Mouse (Mus musculus) liver, postnatal 0 days (tissue): ENCODE data around the gene Rlf. TPM values are rescaled to one million over a fixed set of nuclear protein-coding genes. Genes with fewer than 3 reads are reported as not detected.

Source experiments
- ATAC-seq: fragments of 200-750 bp; cut with Nextera tagmentation; 2 replicates; pipeline ENCODE4 v1.8.0; 2017; ENCODE audit warnings: mild to moderate bottlenecking, moderate library complexity
- DNase-seq: peaks from one replicate; pipeline ENCODE4 v3.0.0-alpha.2; 2016
- H3K27ac ChIP-seq: fragments of 300-500 bp; sonication (generic); 2 replicates; pipeline ENCODE4 v1.5.1; 2014; ENCODE audit warnings: antibody characterized with exemption, moderate library complexity, mild to moderate bottlenecking, low read depth
- H3K27me3 ChIP-seq: fragments of 300-500 bp; sonication (generic); 2 replicates; pipeline ENCODE4 v1.6.1; 2014; ENCODE audit warnings: low read length, control low read depth, mixed read lengths; ENCODE audit not compliant: insufficient read depth
- H3K36me3 ChIP-seq: fragments of 300-500 bp; sonication (generic); replicated peaks from 2 replicates; pipeline ENCODE4 v1.6.1; 2014; ENCODE audit warnings: mild to moderate bottlenecking, control low read depth, low read length, moderate library complexity, mixed read lengths; ENCODE audit not compliant: insufficient read depth
- H3K4me1 ChIP-seq: fragments of 300-500 bp; sonication (generic); 2 replicates; pipeline ENCODE4 v1.6.1; 2014; ENCODE audit warnings: antibody characterized with exemption, mild to moderate bottlenecking, control low read depth; ENCODE audit not compliant: insufficient read depth
- H3K4me2 ChIP-seq: fragments of 300-500 bp; sonication (generic); 2 replicates; pipeline ENCODE4 v1.6.1; 2014; ENCODE audit warnings: low read depth, mild to moderate bottlenecking, low read length, moderate library complexity, mixed read lengths
- H3K4me3 ChIP-seq: fragments of 300-500 bp; sonication (generic); 2 replicates; pipeline ENCODE4 v1.5.1; 2014; ENCODE audit warnings: low read depth, low read length
- H3K9ac ChIP-seq: fragments of 300-500 bp; sonication (generic); replicated peaks from 2 replicates; pipeline ENCODE4 v1.6.1; 2014; ENCODE audit warnings: mild to moderate bottlenecking, moderate library complexity
- H3K9me3 ChIP-seq: fragments of 300-500 bp; sonication (generic); 2 replicates; pipeline ENCODE4 v1.6.1; 2016; ENCODE audit warnings: mild to moderate bottlenecking, control low read depth, low read length, mixed read lengths
- CTCF ChIP-seq: sonication (generic); IDR thresholded peaks from 2 replicates; pipeline ENCODE4 v1.5.1; 2016; ENCODE audit warnings: antibody characterized with exemption, low read depth
- EP300 ChIP-seq: IDR thresholded peaks from 2 replicates; pipeline ENCODE4 v1.6.1; 2016; ENCODE audit warnings: antibody characterized with exemption, low read depth, mild to moderate bottlenecking
- WGBS: fragments of 180-500 bp; shearing (Covaris S2); extraction: QIAGEN DNeasy Blood & Tissue Kit; methylation state at CpG from one replicate; pipeline ENCODE4 v1.1.7; 2014; ENCODE audit not compliant: insufficient replicate concordance; 5-methylcytosine and 5-hydroxymethylcytosine counted together
- polyA plus RNA-seq: library from polyadenylated mRNA; unstranded; fragments of >200 nt; fragmentation: Nextera tagmentation; extraction: Ambion mirVana; gene quantifications from 2 replicates; pipeline ENCODE4 v1.2.1, GENCODE M21; 2015

Rlf gene
- polyA plus RNA-seq, 1 experiment from 2014 or later = 5.1 TPM

- Histone ChIP-seq H3K4me1 (peaks cover 23% of the 10 kb centered on the region), H3K9me3 (no peaks in the 10 kb centered on the region), H3K4me3 (peak overlapping the region; percentile 98), H3K4me2 (peak overlapping the region; percentile 62), H3K36me3 (no peaks in the 10 kb centered on the region), H3K27me3 (no peaks in the 10 kb centered on the region), H3K27ac (peak overlapping the region; percentile 82), H3K9ac (peak overlapping the region; percentile 96)
- DNase-seq = peak; percentile 78
- TF ChIP-seq CTCF (peak; percentile 42), EP300 (peak; percentile 89)
- WGBS = under 1% methylated on average over 34 of the region's 36 CpGs
- peak; percentile 88 for ATAC-seq
Observed at GRCm38 (mm10) chr4:121213936-121214792, 720 bp downstream of the Rlf start.

- TF ChIP-seq CTCF = no peak
- no peak for TF ChIP-seq EP300
- no peak overlapping the region for H3K4me2 ChIP-seq
- H3K9me3 ChIP-seq = no peaks in the 10 kb centered on the region
- H3K4me1 ChIP-seq = peaks cover 27% of the 10 kb centered on the region
- no peak overlapping the region for H3K4me3 ChIP-seq
- H3K36me3 ChIP-seq = no peaks in the 10 kb centered on the region
- ATAC-seq (no peak), DNase-seq (no peak)
- no peaks in the 10 kb centered on the region for H3K27me3 ChIP-seq
- no peak overlapping the region for H3K27ac ChIP-seq
- WGBS = 66% methylated on average over 4 of the region's 4 CpGs
- no peak overlapping the region for H3K9ac ChIP-seq
Observed at GRCm38 (mm10) chr4:121208911-121209310, 6.0 kb downstream of the Rlf start.

GRCm38 (mm10) chr4:121197856-121198255, 17.0 kb downstream of the Rlf start:
- 68% methylated on average over 4 of the region's 4 CpGs for WGBS
- H3K4me3 ChIP-seq = no peak overlapping the region
- DNase-seq (no peak), ATAC-seq (no peak)
- H3K4me2 ChIP-seq = no peak overlapping the region
- H3K36me3 ChIP-seq = no peaks in the 10 kb centered on the region
- TF ChIP-seq EP300 (no peak), CTCF (no peak)
- H3K27ac ChIP-seq = no peak overlapping the region
- no peaks in the 10 kb centered on the region for H3K9me3 ChIP-seq
- peaks cover 7% of the 10 kb centered on the region; the same call in 1 of the 2 replicates for H3K4me1 ChIP-seq
- no peaks in the 10 kb centered on the region for H3K27me3 ChIP-seq
- no peak overlapping the region for H3K9ac ChIP-seq

- no peaks in the 10 kb centered on the region for H3K36me3 ChIP-seq
- no peak overlapping the region for H3K9ac ChIP-seq
- no peak overlapping the region for H3K4me3 ChIP-seq
- no peaks in the 10 kb centered on the region for H3K9me3 ChIP-seq
- DNase-seq (peak; percentile 26), ATAC-seq (peak; percentile 64)
- H3K27ac ChIP-seq = peak overlapping the region; percentile 63
- peak overlapping the region; percentile 23; the same call in 1 of the 2 replicates for H3K4me2 ChIP-seq
- peaks cover 4% of the 10 kb centered on the region; the same call in 1 of the 2 replicates for H3K4me1 ChIP-seq
- WGBS = 59% methylated on average over 4 of the region's 4 CpGs
- no peak for TF ChIP-seq CTCF
- TF ChIP-seq EP300 = peak; percentile 32; the same call in 1 of the 2 replicates
- no peaks in the 10 kb centered on the region for H3K27me3 ChIP-seq
Observed at GRCm38 (mm10) chr4:121196995-121197394, 17.9 kb downstream of the Rlf start.

GRCm38 (mm10) chr4:121196205-121196604, 18.7 kb downstream of the Rlf start:
- Histone ChIP-seq H3K4me3 (no peak overlapping the region), H3K36me3 (no peaks in the 10 kb centered on the region), H3K4me1 (peaks cover 4% of the 10 kb centered on the region; the same call in 1 of the 2 replicates), H3K27ac (peak overlapping the region; percentile 63), H3K9me3 (no peaks in the 10 kb centered on the region), H3K27me3 (no peaks in the 10 kb centered on the region), H3K4me2 (peak overlapping the region; percentile 23; the same call in 1 of the 2 replicates), H3K9ac (no peak overlapping the region)
- peak; percentile 35 for DNase-seq
- peak; percentile 35; the same call in 1 of the 2 replicates for ATAC-seq
- 36% methylated on average over 2 of the region's 2 CpGs for WGBS
- no peak for TF ChIP-seq CTCF
- no peak for TF ChIP-seq EP300

GRCm38 (mm10) chr4:121194736-121195135, 20.1 kb downstream of the Rlf start:
- no peaks in the 10 kb centered on the region for H3K27me3 ChIP-seq
- ATAC-seq (no peak), DNase-seq (no peak)
- peaks cover 2% of the 10 kb centered on the region for H3K36me3 ChIP-seq
- H3K9me3 ChIP-seq = no peaks in the 10 kb centered on the region
- H3K27ac ChIP-seq = no peak overlapping the region
- TF ChIP-seq CTCF = no peak
- no peak for TF ChIP-seq EP300
- no peak overlapping the region for H3K4me3 ChIP-seq
- no peak overlapping the region for H3K4me2 ChIP-seq
- peaks cover 4% of the 10 kb centered on the region; the same call in 1 of the 2 replicates for H3K4me1 ChIP-seq
- no peak overlapping the region for H3K9ac ChIP-seq
